Mouse (Mus musculus): ENCODE results near the gene Fen1.

GRCm38 (mm10) chr19:10186569-10186968 lies 17.4 kb downstream of the Fen1 start:
- TF ChIP-seq CTCF (IDR thresholded peaks at IDR 0.05; ENCODE audit: insufficient read depth, low read depth, low read length) (no peak), POLR2A (IDR thresholded peaks at IDR 0.05; ENCODE audit: insufficient read depth, low read depth, low read length) (no peak)

Data from olfactory bulb, adult 2 months (tissue).